Mouse (Mus musculus) heart, adult 8-10 months (tissue): Measurements from ENCODE around the gene Cdnf. TPM values are rescaled to one million over a fixed set of nuclear protein-coding genes. Genes with fewer than 3 reads are reported as not detected.

ENCODE experiments used
- total RNA-seq, 4 experiments: library from RNA; stranded (reverse); gene quantifications; 2 replicates each; pipeline ENCODE4 v1.2.4; 2022

The Cdnf gene
- total RNA-seq, 4 experiments from 2014 or later = 29.9 to 38.4 (median 31.2) TPM

Other genes with a start within 250 kb of the Cdnf start
- 1 to 10 TPM; 7.2 to 9.2 (median 7.6) TPM for gene Nmt2, start 228.8 kb upstream of the Cdnf start, total RNA-seq
- 1 to 10 TPM; 4.6 to 6.3 (median 5.3) TPM for gene Rpp38, start 180.4 kb upstream of the Cdnf start, total RNA-seq
- gene Acbd7, start 176.9 kb upstream of the Cdnf start, total RNA-seq = 1 to 10 TPM in 3 of 4 experiments, under 1 TPM in 1; 0.95 to 2.4 (median 1.5) TPM
- gene Olah, start 115.8 kb upstream of the Cdnf start, total RNA-seq = not detected
- 1 to 10 TPM; 1.0 to 5.4 (median 2.0) TPM for gene Meig1, start 90.4 kb upstream of the Cdnf start, total RNA-seq
- 1 to 10 TPM; 2.4 to 3.8 (median 3.3) TPM for gene Dclre1c, start 88.9 kb upstream of the Cdnf start, total RNA-seq
- gene Suv39h2, start 38.0 kb upstream of the Cdnf start, total RNA-seq = 1 to 10 TPM in 2 of 4 experiments, under 1 TPM in 2; 0.56 to 1.5 (median 1.0) TPM
- 1 to 10 TPM in 3 of 4 experiments, under 1 TPM in 1; 0.98 to 1.4 (median 1.2) TPM for gene Gm45902, start 240 bp upstream of the Cdnf start, total RNA-seq
- gene Hspa14, start 216 bp upstream of the Cdnf start, total RNA-seq = 10 to 100 TPM; 19.8 to 24.0 (median 22.2) TPM
- 1 to 10 TPM; 3.8 to 4.6 (median 4.1) TPM for gene Fam107b, start 57.5 kb downstream of the Cdnf start, total RNA-seq